Mouse (Mus musculus) gastrocnemius, postnatal 36 days (tissue): ENCODE measurements around the gene Sfrp2. TPM values are rescaled to one million over a fixed set of nuclear protein-coding genes. Genes with fewer than 3 reads are reported as not detected.

Source experiments
- DNase-seq, 2 experiments: peaks; one replicate each; pipeline ENCODE4 v3.0.0; 2022
- intact Hi-C: fragments of 180-260 bp; cut with DNase I; formaldehyde crosslinking; loops from one replicate; pipeline ENCODE4 v1.15.1; 2025
- total RNA-seq, 2 experiments: library from RNA; stranded (reverse); gene quantifications; 2 replicates each; pipeline ENCODE4 v1.2.3; 2021

Sfrp2 gene
- total RNA-seq, 2 experiments from 2014 or later = 3.7 to 5.4 TPM

DNA sequence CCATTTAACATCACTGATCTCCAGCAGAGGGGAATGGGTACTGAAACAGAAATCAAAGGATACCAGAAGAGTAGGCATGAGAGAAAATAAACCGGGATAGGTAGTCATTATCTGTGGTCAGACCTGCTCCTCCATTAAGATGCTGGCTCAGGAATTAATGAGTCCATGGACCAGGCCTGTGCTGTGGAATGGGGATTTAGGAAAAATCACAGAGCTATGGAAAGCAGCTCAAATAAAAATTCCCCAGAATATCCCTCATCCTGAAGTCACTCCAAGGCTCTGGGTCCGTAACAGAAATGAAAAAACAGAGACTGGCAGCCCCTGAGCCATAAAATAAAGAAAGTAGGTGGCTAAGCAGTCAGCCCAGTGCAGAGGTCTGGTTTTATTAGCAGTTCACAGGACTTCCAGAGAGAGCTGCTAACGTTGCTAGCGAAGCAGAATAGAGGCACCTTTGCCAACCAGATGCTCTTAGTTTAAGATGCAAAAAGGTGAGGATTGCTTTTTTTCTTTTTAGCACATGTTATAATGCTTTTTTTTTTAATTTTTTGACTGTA lies 50.3 kb downstream of the Sfrp2 start:
- intact Hi-C loops = no loop called here
- no peak for DNase-seq

GRCm38 (mm10) chr3:83823774-83824173 lies 57.7 kb downstream of the Sfrp2 start:
- no peak for DNase-seq
- intact Hi-C loops = no loop called here

Other genes with a start within 250 kb of the Sfrp2 start
- under 1 TPM; 0.51 to 0.52 TPM for gene Tlr2, start 75.4 kb downstream of the Sfrp2 start, total RNA-seq